In the genomic region with DNA sequence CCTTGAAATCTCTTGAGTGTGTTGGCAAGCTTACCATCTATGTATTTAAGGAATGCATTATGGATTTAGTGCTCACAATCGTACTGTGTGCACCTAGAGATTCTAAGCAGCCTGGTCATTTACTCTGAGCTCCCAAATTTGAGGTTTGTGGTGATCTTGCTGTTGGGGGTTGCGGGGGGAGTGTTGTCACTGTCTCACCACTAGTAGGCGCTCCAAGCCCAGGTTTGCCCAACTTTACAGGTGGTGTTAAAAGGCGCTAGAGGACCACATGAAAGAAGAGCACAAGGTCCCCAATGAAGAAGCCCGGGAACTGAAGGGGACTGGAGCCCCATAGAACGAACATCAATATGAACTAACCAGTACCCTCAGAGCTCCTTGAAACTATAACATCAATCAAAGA, we compare ENCODE assay signal across 24 mouse cellular contexts.
DNase-seq lines count a peak whose midpoint lies in the region; ATAC-seq and TF ChIP-seq lines count a peak whose summit lies in the region.
"Had no signal": no experiment of that assay in that cellular context is flagged by ENCODE, and none has a peak within 500 bp of the region (broad histone marks: within the 10 kb centered on the region; RNA-seq: fewer than 3 reads in every experiment).

No protein-coding gene starts in this region.

- no peaks in the 10 kb centered on the region for H3K9me3 ChIP-seq in kidney, postnatal 0 days (replicated peaks; ENCODE audit: low read length)
- H3K9me3 ChIP-seq in kidney, embryonic 16.5 days (ENCODE audit: low read length), result peaks cover 7% of the 10 kb centered on the region

- TF ChIP-seq POLR2A in bone marrow, adult 2 months (IDR thresholded peaks at IDR 0.05; ENCODE audit: borderline replicate concordance, control insufficient read depth, low read depth, low read length), result no peak

- no peaks in the 10 kb centered on the region for H3K4me1 ChIP-seq in kidney, postnatal 0 days (replicated peaks; ENCODE audit: insufficient read depth, low read length)
- H3K4me1 ChIP-seq in kidney, embryonic 16.5 days (ENCODE audit: insufficient read depth, low read length), result no peaks in the 10 kb centered on the region
- no peaks in the 10 kb centered on the region for H3K4me1 ChIP-seq in bone marrow, adult 2 months (ENCODE audit: control insufficient read depth, insufficient read depth, low read length)
- H3K4me1 ChIP-seq: embryonic facial prominence, embryonic 15.5 days; forebrain, embryonic 10.5 days; heart, embryonic 13.5 days; hindbrain, embryonic 15.5 days had no signal

- WGBS in kidney, postnatal 0 days, result 62% methylated on average over 6 of the region's 6 CpGs
- WGBS in kidney, embryonic 16.5 days, result 59% methylated on average over 6 of the region's 6 CpGs
- WGBS in bone marrow, adult 2 months, result 60% methylated on average over 6 of the region's 6 CpGs

- H3K4me3 ChIP-seq in kidney, postnatal 0 days (replicated peaks; ENCODE audit: low read depth, low read length), result no peak overlapping the region
- no peak overlapping the region for H3K4me3 ChIP-seq in kidney, embryonic 16.5 days (ENCODE audit: low read length)
- H3K4me3 ChIP-seq in bone marrow, adult 2 months (replicated peaks; ENCODE audit: control insufficient read depth, low read depth, low read length), result no peak overlapping the region
- H3K4me3 ChIP-seq: embryonic facial prominence, embryonic 15.5 days; erythroblast, embryonic 14.5 days; forebrain, embryonic 10.5 days; heart, embryonic 13.5 days; hindbrain, embryonic 15.5 days had no signal

- no peaks in the 10 kb centered on the region for H3K36me3 ChIP-seq in kidney, postnatal 0 days (ENCODE audit: insufficient read depth, low read length)
- H3K36me3 ChIP-seq in kidney, embryonic 16.5 days (ENCODE audit: insufficient read depth, low read length), result no peaks in the 10 kb centered on the region
- H3K36me3 ChIP-seq: embryonic facial prominence, embryonic 15.5 days; forebrain, embryonic 10.5 days; G1E; heart, embryonic 13.5 days; hindbrain, embryonic 15.5 days had no signal

- no peak overlapping the region for H3K4me2 ChIP-seq in kidney, postnatal 0 days (ENCODE audit: low read length)
- no peak overlapping the region for H3K4me2 ChIP-seq in kidney, embryonic 16.5 days (replicated peaks; ENCODE audit: low read depth, low read length)
- H3K4me2 ChIP-seq: embryonic facial prominence, embryonic 15.5 days; heart, embryonic 13.5 days; hindbrain, embryonic 15.5 days had no signal

- H3K27me3 ChIP-seq in kidney, postnatal 0 days (ENCODE audit: insufficient read depth, low read length), result no peaks in the 10 kb centered on the region
- no peaks in the 10 kb centered on the region for H3K27me3 ChIP-seq in kidney, embryonic 16.5 days (ENCODE audit: insufficient read depth, low read length)
- H3K27me3 ChIP-seq: CH12.LX; embryonic facial prominence, embryonic 15.5 days; heart, embryonic 13.5 days; hindbrain, embryonic 15.5 days had no signal

- 0 out of 2 replicates have a peak, but pooled peaks have one; percentile 11 for TF ChIP-seq CTCF in kidney, postnatal 0 days (IDR thresholded peaks at IDR 0.05; ENCODE audit: low read depth)
- peak; percentile 18; the same call in 1 of the 2 replicates for TF ChIP-seq CTCF in bone marrow, adult 2 months (IDR thresholded peaks at IDR 0.05; ENCODE audit: control insufficient read depth, insufficient read depth, low read length)

- DNase-seq in kidney, postnatal 0 days (ENCODE audit: low spot score), result no peak
- peak; percentile 0 for DNase-seq in thymus, postnatal 25 days
- no peak for DNase-seq in thymus, postnatal 4 days
- DNase-seq in ovary, postnatal 10 days (ENCODE audit: low spot score), result no peak
- DNase-seq: adrenal gland, adult 2 months; adrenal gland, postnatal 36 days; cerebellum, adult 11 months; cerebellum, adult 8-10 months; cerebellum, postnatal 14 days; embryo, embryonic 11 days; gastrocnemius, postnatal 36 days; heart, adult 11 months; heart, postnatal 36 days had no signal

- no peak overlapping the region for H3K9ac ChIP-seq in kidney, postnatal 0 days (ENCODE audit: low read depth, low read length)
- H3K9ac ChIP-seq in kidney, embryonic 16.5 days (replicated peaks; ENCODE audit: low read length), result no peak overlapping the region
- H3K9ac ChIP-seq: embryonic facial prominence, embryonic 15.5 days; heart, embryonic 13.5 days; hindbrain, embryonic 15.5 days had no signal

- ATAC-seq in kidney, postnatal 0 days (replicated peaks; ENCODE audit: low FRiP score, low read depth), result no peak
- no peak for ATAC-seq in kidney, embryonic 16.5 days (ENCODE audit: low FRiP score, low TSS enrichment)
- no peak for ATAC-seq in activated CD4-positive, CD25-positive, alpha-beta regulatory T cell, adult 4 months
- ATAC-seq: forebrain, embryonic 14.5 days had no signal

- no peak overlapping the region for H3K27ac ChIP-seq in kidney, postnatal 0 days
- H3K27ac ChIP-seq in kidney, embryonic 16.5 days (ENCODE audit: low read length), result no peak overlapping the region
- H3K27ac ChIP-seq in bone marrow, adult 2 months (ENCODE audit: control insufficient read depth, insufficient read depth, low read depth, low read length, poor library complexity), result no peak overlapping the region
- H3K27ac ChIP-seq: embryonic facial prominence, embryonic 15.5 days; forebrain, embryonic 10.5 days; heart, embryonic 13.5 days; hindbrain, embryonic 15.5 days had no signal
